11 mouse cellular contexts compared by ENCODE assay signal in genomic region chr4:133026272-133026671, GRCm38 (mm10). TPM values are rescaled to one million over a fixed set of nuclear protein-coding genes. Genes with fewer than 3 reads are reported as not detected.
DNase-seq lines count a peak whose midpoint lies in the region; ATAC-seq and TF ChIP-seq lines count a peak whose summit lies in the region.
"Had no signal": no experiment of that assay in that cellular context is flagged by ENCODE, and none has a peak within 500 bp of the region (broad histone marks: within the 10 kb centered on the region; RNA-seq: fewer than 3 reads in every experiment).

No protein-coding gene starts in this region.

- no peak overlapping the region for H3K9ac ChIP-seq in forebrain, embryonic 15.5 days (replicated peaks)
- no peak overlapping the region for H3K9ac ChIP-seq in midbrain, postnatal 0 days (replicated peaks; ENCODE audit: low read length, poor library complexity, severe bottlenecking)
- H3K9ac ChIP-seq: liver, embryonic 13.5 days; neural tube, embryonic 12.5 days had no signal

- no peak for DNase-seq in forebrain, embryonic 10.5 days (ENCODE audit: extremely low spot score, low spot score)
- peak; percentile 13 for DNase-seq in kidney, postnatal 10 days
- no peak for DNase-seq in kidney, adult 8-10 months
- no peak for DNase-seq in hindbrain, embryonic 10.5 days (ENCODE audit: low spot score)
- DNase-seq in midbrain, postnatal 0 days (ENCODE audit: low spot score), result no peak
- no peak for DNase-seq in ovary, postnatal 36 days (ENCODE audit: low spot score)
- no peak for DNase-seq in adrenal gland, adult 8-10 months
- DNase-seq: kidney, adult 11 months; liver, embryonic 13.5 days had no signal

- no peak for ATAC-seq in forebrain, embryonic 15.5 days (replicated peaks)
- ATAC-seq in midbrain, postnatal 0 days (ENCODE audit: low FRiP score), result no peak

- peak overlapping the region; percentile 74 for H3K27ac ChIP-seq in forebrain, embryonic 10.5 days
- H3K27ac ChIP-seq in forebrain, embryonic 15.5 days (replicated peaks), result no peak overlapping the region
- H3K27ac ChIP-seq in hindbrain, embryonic 10.5 days, result peak overlapping the region; percentile 86
- H3K27ac ChIP-seq in midbrain, postnatal 0 days (ENCODE audit: low read depth, low read length), result peak overlapping the region; percentile 32; the same call in 1 of the 2 replicates
- H3K27ac ChIP-seq: neural tube, embryonic 12.5 days had no signal

- H3K9me3 ChIP-seq in forebrain, embryonic 10.5 days, result no peaks in the 10 kb centered on the region
- H3K9me3 ChIP-seq in forebrain, embryonic 15.5 days, result no peaks in the 10 kb centered on the region
- H3K9me3 ChIP-seq in hindbrain, embryonic 10.5 days, result no peaks in the 10 kb centered on the region
- no peaks in the 10 kb centered on the region for H3K9me3 ChIP-seq in midbrain, postnatal 0 days (ENCODE audit: low read length)
- H3K9me3 ChIP-seq: liver, embryonic 13.5 days; neural tube, embryonic 12.5 days had no signal

- H3K4me3 ChIP-seq in forebrain, embryonic 10.5 days, result no peak overlapping the region
- no peak overlapping the region for H3K4me3 ChIP-seq in forebrain, embryonic 15.5 days
- H3K4me3 ChIP-seq in hindbrain, embryonic 10.5 days, result no peak overlapping the region
- no peak overlapping the region for H3K4me3 ChIP-seq in midbrain, postnatal 0 days (ENCODE audit: low read depth, low read length)
- H3K4me3 ChIP-seq: liver, embryonic 13.5 days; neural tube, embryonic 12.5 days had no signal

- no peaks in the 10 kb centered on the region for H3K27me3 ChIP-seq in forebrain, embryonic 10.5 days (ENCODE audit: poor library complexity, severe bottlenecking)
- H3K27me3 ChIP-seq in forebrain, embryonic 15.5 days, result no peaks in the 10 kb centered on the region
- no peaks in the 10 kb centered on the region for H3K27me3 ChIP-seq in hindbrain, embryonic 10.5 days (ENCODE audit: insufficient read depth, poor library complexity, severe bottlenecking)
- no peaks in the 10 kb centered on the region for H3K27me3 ChIP-seq in midbrain, postnatal 0 days (ENCODE audit: insufficient read depth, low read length)
- H3K27me3 ChIP-seq: liver, embryonic 13.5 days; neural tube, embryonic 12.5 days had no signal

- H3K36me3 ChIP-seq in forebrain, embryonic 10.5 days (replicated peaks), result peaks cover 24% of the 10 kb centered on the region
- H3K36me3 ChIP-seq in forebrain, embryonic 15.5 days, result no peaks in the 10 kb centered on the region
- peaks cover 33% of the 10 kb centered on the region for H3K36me3 ChIP-seq in hindbrain, embryonic 10.5 days
- H3K36me3 ChIP-seq in midbrain, postnatal 0 days (ENCODE audit: insufficient read depth, low read length), result peaks cover 6% of the 10 kb centered on the region; the same call in 1 of the 2 replicates
- H3K36me3 ChIP-seq: liver, embryonic 13.5 days; neural tube, embryonic 12.5 days had no signal

- TF ChIP-seq CTCF in midbrain, postnatal 0 days (IDR thresholded peaks at IDR 0.05), result no peak

- peaks cover 89% of the 10 kb centered on the region for H3K4me1 ChIP-seq in forebrain, embryonic 10.5 days
- H3K4me1 ChIP-seq in forebrain, embryonic 15.5 days, result peaks cover 58% of the 10 kb centered on the region
- H3K4me1 ChIP-seq in hindbrain, embryonic 10.5 days (replicated peaks), result peaks cover 89% of the 10 kb centered on the region
- peaks cover 32% of the 10 kb centered on the region; the same call in 1 of the 2 replicates for H3K4me1 ChIP-seq in midbrain, postnatal 0 days (ENCODE audit: insufficient read depth, low read length)

- H3K4me2 ChIP-seq in forebrain, embryonic 15.5 days (replicated peaks), result no peak overlapping the region
- no peak overlapping the region for H3K4me2 ChIP-seq in midbrain, postnatal 0 days (ENCODE audit: low read depth, low read length, poor library complexity, severe bottlenecking)
- H3K4me2 ChIP-seq: liver, embryonic 13.5 days had no signal

- 85% methylated on average over 10 of the region's 10 CpGs for whole genome bisulfite sequencing in forebrain, embryonic 10.5 days
- 74% methylated on average over 10 of the region's 10 CpGs for WGBS in forebrain, embryonic 15.5 days
- 78% methylated on average over 10 of the region's 10 CpGs for WGBS in hindbrain, embryonic 10.5 days
- 66% methylated on average over 10 of the region's 10 CpGs for WGBS in midbrain, postnatal 0 days

RNA-seq across cellular contexts. Expression of gene Ahdc1, which starts 15.2 kb away (rescaled TPM):
- 5.8 and 7.4 TPM in 2 replicates for polyA plus RNA-seq in forebrain, embryonic 10.5 days (2016; fragmentation: Nextera tagmentation; extraction: Ambion mirVana)
- 14.2 and 17.0 TPM in 2 replicates for polyA plus RNA-seq in forebrain, embryonic 15.5 days (2015; fragmentation: Nextera tagmentation; extraction: Ambion mirVana)
- 9.0 and 9.7 TPM in 2 replicates for polyA plus RNA-seq in hindbrain, embryonic 10.5 days (2016; fragmentation: Nextera tagmentation; extraction: Ambion mirVana)
- total RNA-seq in midbrain, postnatal 0 days (2014; rRNA removed), result 105 and 115 TPM in 2 replicates
- 9.2 and 11.0 TPM in 2 replicates for polyA plus RNA-seq in midbrain, postnatal 0 days (2015; fragmentation: Nextera tagmentation; extraction: Ambion mirVana)
- total RNA-seq in adrenal gland, adult 8-10 months (2022), result 100 to 1,000 TPM in 1 of 4 experiments, 10 to 100 TPM in 3; 72.0 to 109 (median 82.9) TPM

RNA-seq across cellular contexts. Expression of gene Fgr, which starts 52.4 kb away (rescaled TPM):
- 0.06 and 0.11 TPM in 2 replicates for polyA plus RNA-seq in forebrain, embryonic 10.5 days (2016; fragmentation: Nextera tagmentation; extraction: Ambion mirVana)
- polyA plus RNA-seq in forebrain, embryonic 15.5 days (2015; fragmentation: Nextera tagmentation; extraction: Ambion mirVana), result 0.06 TPM in 1 of 2 replicates, not detected in the other
- polyA plus RNA-seq in hindbrain, embryonic 10.5 days (2016; fragmentation: Nextera tagmentation; extraction: Ambion mirVana), result 0.14 TPM in 1 of 2 replicates, not detected in the other
- total RNA-seq in midbrain, postnatal 0 days (2014; rRNA removed), result 0.33 and 0.47 TPM in 2 replicates
- 0.19 TPM in 1 of 2 replicates, not detected in the other for polyA plus RNA-seq in midbrain, postnatal 0 days (2015; fragmentation: Nextera tagmentation; extraction: Ambion mirVana)
- total RNA-seq in adrenal gland, adult 8-10 months (2022), result under 1 TPM; 0.42 to 0.92 (median 0.64) TPM
